In genomic region chr15:103032646-103033575, GRCm38 (mm10) we compare ENCODE assay signal across 18 mouse cellular contexts. TPM values are rescaled to one million over a fixed set of nuclear protein-coding genes. Genes with fewer than 3 reads are reported as not detected.
DNase-seq lines count a peak whose midpoint lies in the region; ATAC-seq and TF ChIP-seq lines count a peak whose summit lies in the region.
"Had no signal": no experiment of that assay in that cellular context is flagged by ENCODE, and none has a peak within 500 bp of the region (broad histone marks: within the 10 kb centered on the region; RNA-seq: fewer than 3 reads in every experiment).

No protein-coding gene starts in this region.

- peak; percentile 27 for DNase-seq in forebrain, embryonic 10.5 days (ENCODE audit: extremely low spot score, low spot score)
- DNase-seq in NIH3T3 (ENCODE audit: low read depth): peak; percentile 56
- peak; percentile 75 for DNase-seq in neural tube, embryonic 10.5 days (ENCODE audit: extremely low spot score, low spot score)
- DNase-seq in gastrocnemius, adult 18-20 months (ENCODE audit: low spot score): no peak
- no peak for DNase-seq in heart, postnatal 14 days
- DNase-seq in thymus, adult 2 months: no peak
- DNase-seq: B cell, adult 2 months; heart, adult 18-20 months; kidney, adult 8-10 months had no signal

- H3K9ac ChIP-seq in forebrain, embryonic 13.5 days: no peak overlapping the region
- no peak overlapping the region for H3K9ac ChIP-seq in hindbrain, embryonic 12.5 days
- H3K9ac ChIP-seq: liver, embryonic 15.5 days; midbrain, embryonic 12.5 days had no signal

- TF ChIP-seq POLR2A in thymus, adult 2 months (IDR thresholded peaks at IDR 0.05; ENCODE audit: control insufficient read depth, extremely low read depth, insufficient read depth, low read length, poor library complexity): no peak

- peaks cover 11% of the 10 kb centered on the region for H3K4me1 ChIP-seq in forebrain, embryonic 10.5 days
- no peaks in the 10 kb centered on the region for H3K4me1 ChIP-seq in forebrain, embryonic 13.5 days
- H3K4me1 ChIP-seq in hindbrain, embryonic 12.5 days: peaks cover 6% of the 10 kb centered on the region
- H3K4me1 ChIP-seq in thymus, adult 2 months (replicated peaks; ENCODE audit: control insufficient read depth, insufficient read depth, low read length): no peaks in the 10 kb centered on the region
- H3K4me1 ChIP-seq: liver, embryonic 15.5 days; midbrain, embryonic 12.5 days had no signal

- H3K4me2 ChIP-seq in forebrain, embryonic 13.5 days: no peak overlapping the region
- H3K4me2 ChIP-seq in hindbrain, embryonic 12.5 days (replicated peaks): peak overlapping the region; percentile 50
- H3K4me2 ChIP-seq: liver, embryonic 15.5 days; midbrain, embryonic 12.5 days had no signal

- no peaks in the 10 kb centered on the region for H3K9me3 ChIP-seq in forebrain, embryonic 10.5 days
- no peaks in the 10 kb centered on the region for H3K9me3 ChIP-seq in forebrain, embryonic 13.5 days (replicated peaks)
- H3K9me3 ChIP-seq in hindbrain, embryonic 12.5 days (replicated peaks): no peaks in the 10 kb centered on the region
- H3K9me3 ChIP-seq: liver, embryonic 15.5 days; midbrain, embryonic 12.5 days had no signal

- intact Hi-C loops in heart, postnatal 14 days (cut with DNase I): no loop called here

- ATAC-seq in forebrain, embryonic 13.5 days: no peak
- no peak for ATAC-seq in hindbrain, embryonic 12.5 days (ENCODE audit: low FRiP score)
- ATAC-seq: forebrain, embryonic 16.5 days had no signal

- 1% methylated on average over 26 of the region's 26 CpGs for WGBS in forebrain, embryonic 10.5 days
- WGBS in forebrain, embryonic 13.5 days: under 1% methylated on average over 26 of the region's 26 CpGs
- WGBS in hindbrain, embryonic 12.5 days: 2% methylated on average over 26 of the region's 26 CpGs
- WGBS in thymus, adult 2 months: 7% methylated on average over 26 of the region's 26 CpGs

- no peak overlapping the region for H3K27ac ChIP-seq in forebrain, embryonic 10.5 days
- H3K27ac ChIP-seq in forebrain, embryonic 13.5 days: no peak overlapping the region
- H3K27ac ChIP-seq in hindbrain, embryonic 12.5 days: peak overlapping the region; percentile 83
- H3K27ac ChIP-seq in thymus, adult 2 months (ENCODE audit: control insufficient read depth, insufficient read depth, low read length): no peak overlapping the region
- H3K27ac ChIP-seq: left cerebral cortex, adult 2 months; liver, embryonic 15.5 days; midbrain, embryonic 12.5 days had no signal

- H3K27me3 ChIP-seq in forebrain, embryonic 10.5 days (ENCODE audit: poor library complexity, severe bottlenecking): peaks cover 100% of the 10 kb centered on the region
- H3K27me3 ChIP-seq in forebrain, embryonic 13.5 days: peaks cover 100% of the 10 kb centered on the region
- H3K27me3 ChIP-seq in hindbrain, embryonic 12.5 days: peaks cover 99% of the 10 kb centered on the region
- peaks cover 32% of the 10 kb centered on the region for H3K27me3 ChIP-seq in thymus, adult 2 months (ENCODE audit: control insufficient read depth, insufficient read depth, low read length)

- no peaks in the 10 kb centered on the region for H3K36me3 ChIP-seq in forebrain, embryonic 10.5 days (replicated peaks)
- H3K36me3 ChIP-seq in forebrain, embryonic 13.5 days (ENCODE audit: poor library complexity, severe bottlenecking): no peaks in the 10 kb centered on the region
- H3K36me3 ChIP-seq in hindbrain, embryonic 12.5 days: no peaks in the 10 kb centered on the region
- no peaks in the 10 kb centered on the region for H3K36me3 ChIP-seq in thymus, adult 2 months (ENCODE audit: control insufficient read depth, insufficient read depth, low read length)
- H3K36me3 ChIP-seq: liver, embryonic 15.5 days; midbrain, embryonic 12.5 days had no signal

- TF ChIP-seq CTCF in thymus, adult 2 months (IDR thresholded peaks at IDR 0.05; ENCODE audit: borderline replicate concordance, control insufficient read depth, extremely low read depth, insufficient read depth, low read length, poor library complexity): no peak

- H3K4me3 ChIP-seq in forebrain, embryonic 10.5 days: no peak overlapping the region
- no peak overlapping the region for H3K4me3 ChIP-seq in forebrain, embryonic 13.5 days
- no peak overlapping the region for H3K4me3 ChIP-seq in hindbrain, embryonic 12.5 days
- no peak overlapping the region for H3K4me3 ChIP-seq in thymus, adult 2 months (ENCODE audit: control insufficient read depth, insufficient read depth, low read length)
- H3K4me3 ChIP-seq: left cerebral cortex, adult 2 months; liver, embryonic 15.5 days; midbrain, embryonic 12.5 days had no signal

RNA-seq across cellular contexts. Expression of gene Hoxc4, which starts 14.2 kb away (rescaled TPM):
- polyA plus RNA-seq in forebrain, embryonic 10.5 days (2016; fragmentation: Nextera tagmentation; extraction: Ambion mirVana): not detected in 2 replicates
- polyA plus RNA-seq in forebrain, embryonic 13.5 days (2015; fragmentation: Nextera tagmentation; extraction: Ambion mirVana): not detected in 2 replicates
- polyA plus RNA-seq in hindbrain, embryonic 12.5 days (2016; fragmentation: Nextera tagmentation; extraction: Ambion mirVana): 34.5 and 59.6 TPM in 2 replicates
- 1 to 10 TPM; 3.8 to 5.3 TPM for total RNA-seq in gastrocnemius, adult 18-20 months (2021)
- total RNA-seq in heart, postnatal 14 days (2021): under 1 TPM in 1 of 2 experiments, not detected in 1; 0.31 TPM
- polyA plus RNA-seq in thymus, adult 2 months (2012; rRNA removed): 0.19 and 0.22 TPM in 2 replicates
- total RNA-seq: common myeloid progenitor, adult 5-6 weeks; left cerebral cortex, adult 2 months had no signal
- polyA plus RNA-seq: forebrain, embryonic 16.5 days had no signal

RNA-seq across cellular contexts. Expression of gene Hoxc6, which starts 34.9 kb away (rescaled TPM):
- polyA plus RNA-seq in forebrain, embryonic 10.5 days (2016; fragmentation: Nextera tagmentation; extraction: Ambion mirVana): not detected in 2 replicates
- polyA plus RNA-seq in forebrain, embryonic 13.5 days (2015; fragmentation: Nextera tagmentation; extraction: Ambion mirVana): not detected in 2 replicates
- polyA plus RNA-seq in hindbrain, embryonic 12.5 days (2016; fragmentation: Nextera tagmentation; extraction: Ambion mirVana): 2.1 and 2.3 TPM in 2 replicates
- total RNA-seq in gastrocnemius, adult 18-20 months (2021): 1 to 10 TPM; 5.3 to 5.8 TPM
- not detected for total RNA-seq in heart, postnatal 14 days (2021)
- 0.23 and 0.43 TPM in 2 replicates for polyA plus RNA-seq in thymus, adult 2 months (2012; rRNA removed)
- total RNA-seq: common myeloid progenitor, adult 5-6 weeks; left cerebral cortex, adult 2 months had no signal
- polyA plus RNA-seq: forebrain, embryonic 16.5 days; midbrain, embryonic 12.5 days; spleen, adult 2 months had no signal

RNA-seq across cellular contexts. Expression of gene Hoxc8, which starts 42.5 kb away (rescaled TPM):
- not detected in 2 replicates for polyA plus RNA-seq in forebrain, embryonic 10.5 days (2016; fragmentation: Nextera tagmentation; extraction: Ambion mirVana)
- polyA plus RNA-seq in forebrain, embryonic 13.5 days (2015; fragmentation: Nextera tagmentation; extraction: Ambion mirVana): not detected in 2 replicates
- polyA plus RNA-seq in hindbrain, embryonic 12.5 days (2016; fragmentation: Nextera tagmentation; extraction: Ambion mirVana): not detected in 2 replicates
- 1 to 10 TPM; 1.3 to 1.9 TPM for total RNA-seq in gastrocnemius, adult 18-20 months (2021)
- total RNA-seq in heart, postnatal 14 days (2021): not detected
- polyA plus RNA-seq in thymus, adult 2 months (2012; rRNA removed): 0.07 and 0.08 TPM in 2 replicates
- total RNA-seq: common myeloid progenitor, adult 5-6 weeks; heart, adult 18-20 months; left cerebral cortex, adult 2 months had no signal
- polyA plus RNA-seq: brain, embryonic 14.5 days; forebrain, embryonic 16.5 days; midbrain, embryonic 12.5 days; spleen, adult 2 months had no signal

RNA-seq across cellular contexts. Expression of gene Hoxc9, which starts 56.7 kb away (rescaled TPM):
- polyA plus RNA-seq in forebrain, embryonic 10.5 days (2016; fragmentation: Nextera tagmentation; extraction: Ambion mirVana): not detected in 2 replicates
- not detected in 2 replicates for polyA plus RNA-seq in forebrain, embryonic 13.5 days (2015; fragmentation: Nextera tagmentation; extraction: Ambion mirVana)
- not detected in 2 replicates for polyA plus RNA-seq in hindbrain, embryonic 12.5 days (2016; fragmentation: Nextera tagmentation; extraction: Ambion mirVana)
- total RNA-seq in gastrocnemius, adult 18-20 months (2021): 1 to 10 TPM; 6.8 to 7.4 TPM
- not detected for total RNA-seq in heart, postnatal 14 days (2021)
- polyA plus RNA-seq in thymus, adult 2 months (2012; rRNA removed): 0.05 and 0.14 TPM in 2 replicates
- total RNA-seq: common myeloid progenitor, adult 5-6 weeks; heart, adult 18-20 months; left cerebral cortex, adult 2 months had no signal
- polyA plus RNA-seq: brain, embryonic 14.5 days; forebrain, embryonic 16.5 days; liver, embryonic 15.5 days; midbrain, embryonic 12.5 days; spleen, adult 2 months had no signal

Comparison
In these comparisons a context has a peak if more than half of its experiments do, and no peak if none do; other contexts are left out.
1. DNase-seq: peak in forebrain, embryonic 10.5 days (single experiment), NIH3T3 (single experiment) and neural tube, embryonic 10.5 days (single experiment); none in gastrocnemius, adult 18-20 months (single experiment), heart, postnatal 14 days (0 of 2) and thymus, adult 2 months (single experiment).
2. RNA of gene Hoxc4, which starts 14.2 kb away (polyA plus RNA-seq): 34.5 to 59.6 TPM in hindbrain, embryonic 12.5 days; 0.19 to 0.22 TPM in thymus, adult 2 months, not detected in forebrain, embryonic 13.5 days and not detected in forebrain, embryonic 10.5 days; every median in the first group is over 10 times any median in the second.